Mouse (Mus musculus) C2C12 (cell line): ENCODE measurements around the gene Elovl6. TPM values are rescaled to one million over a fixed set of nuclear protein-coding genes. Genes with fewer than 3 reads are reported as not detected.

Experiments
- H3K27me3 ChIP-seq: one replicate; pipeline ENCODE4 v1.6.1; 2011; ENCODE audit not compliant: control insufficient read depth, insufficient read depth, insufficient read length
- H3K36me3 ChIP-seq: one replicate; pipeline ENCODE4 v1.6.1; 2011; ENCODE audit not compliant: control insufficient read depth, insufficient read depth
- H3K4me3 ChIP-seq: one replicate; pipeline ENCODE4 v1.5.1; 2011; ENCODE audit warnings: mild to moderate bottlenecking, control low read depth; ENCODE audit not compliant: poor library complexity, insufficient read depth, severe bottlenecking
- H3K79me2 ChIP-seq: one replicate; pipeline ENCODE4 v1.6.1; 2011; ENCODE audit not compliant: control insufficient read depth, insufficient read depth
- H3K79me3 ChIP-seq: one replicate; pipeline ENCODE4 v1.6.1; 2011; ENCODE audit warnings: low read depth, control low read depth
- H3ac ChIP-seq: one replicate; pipeline ENCODE3; 2011; ENCODE audit warnings: low read depth; ENCODE audit not compliant: control insufficient read depth, insufficient read length
- CEBPB ChIP-seq: IDR thresholded peaks from one replicate; pipeline ENCODE4 v1.6.1; 2011; ENCODE audit warnings: low read depth, mild to moderate bottlenecking, control low read depth, moderate library complexity
- CTCF ChIP-seq: IDR thresholded peaks from one replicate; pipeline ENCODE4 v1.5.1; 2011; ENCODE audit not compliant: control insufficient read depth, insufficient read depth, insufficient read length
- FOSL1 ChIP-seq: IDR thresholded peaks from one replicate; pipeline ENCODE4 v1.8.0; 2011; ENCODE audit warnings: mild to moderate bottlenecking, low read length; ENCODE audit not compliant: poor library complexity, insufficient read depth, severe bottlenecking
- MAX ChIP-seq: IDR thresholded peaks from one replicate; pipeline ENCODE4 v1.6.1; 2011; ENCODE audit warnings: mild to moderate bottlenecking, control low read depth
- MYOD1 ChIP-seq: IDR thresholded peaks from one replicate; pipeline ENCODE4 v1.6.1; 2011; ENCODE audit warnings: low read depth; ENCODE audit not compliant: control insufficient read depth, insufficient read length
- MYOG ChIP-seq: IDR thresholded peaks from one replicate; pipeline ENCODE4 v1.6.1; 2011; ENCODE audit not compliant: control insufficient read depth, insufficient read length; ENCODE audit errors: extremely low read depth
- USF1 ChIP-seq: IDR thresholded peaks from one replicate; pipeline ENCODE4 v1.6.1; 2011; ENCODE audit warnings: low read depth, mild to moderate bottlenecking, control low read depth, moderate library complexity
- polyA plus RNA-seq: library from polyadenylated mRNA; unstranded; fragments of >200 nt; fragmentation: generic; extraction: Trizol; gene quantifications from one replicate; pipeline ENCODE4 v1.2.1, GENCODE M21; 2012; ENCODE audit warnings: missing spikeins

The Elovl6 gene
- polyA plus RNA-seq, 1 experiment, result 8.0 TPM

DNA sequence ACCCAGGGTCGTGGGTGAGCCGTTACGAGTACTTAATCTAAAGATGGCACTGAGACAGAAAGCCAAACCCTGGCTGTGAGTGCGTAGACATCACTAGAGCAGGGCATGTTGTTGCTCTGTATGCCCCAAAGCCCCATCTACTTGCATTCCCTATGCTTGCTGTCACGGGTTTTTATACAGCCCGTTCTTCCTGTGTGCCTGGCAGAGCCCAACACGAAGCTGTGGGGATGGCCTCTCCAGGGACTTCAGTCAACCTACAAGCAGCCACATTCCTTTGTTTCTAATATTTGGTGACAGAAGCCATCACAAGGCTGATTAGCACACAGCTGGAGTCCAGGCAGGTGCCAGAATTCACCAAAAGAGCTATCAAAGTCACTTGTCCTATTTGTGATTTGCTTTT lies 73.3 kb downstream of the Elovl6 start:
- H3ac ChIP-seq, result no peak overlapping the region
- no peak for TF ChIP-seq FOSL1
- no peak for TF ChIP-seq USF1
- TF ChIP-seq CEBPB, result no peak
- TF ChIP-seq CTCF, result no peak
- no peak for TF ChIP-seq MAX
- TF ChIP-seq MYOG, result no peak
- TF ChIP-seq MYOD1, result no peak
- no peaks in the 10 kb centered on the region for H3K27me3 ChIP-seq
- no peaks in the 10 kb centered on the region for H3K79me3 ChIP-seq
- H3K79me2 ChIP-seq, result no peaks in the 10 kb centered on the region
- H3K36me3 ChIP-seq, result peaks cover 29% of the 10 kb centered on the region
- H3K4me3 ChIP-seq, result no peak overlapping the region

DNA sequence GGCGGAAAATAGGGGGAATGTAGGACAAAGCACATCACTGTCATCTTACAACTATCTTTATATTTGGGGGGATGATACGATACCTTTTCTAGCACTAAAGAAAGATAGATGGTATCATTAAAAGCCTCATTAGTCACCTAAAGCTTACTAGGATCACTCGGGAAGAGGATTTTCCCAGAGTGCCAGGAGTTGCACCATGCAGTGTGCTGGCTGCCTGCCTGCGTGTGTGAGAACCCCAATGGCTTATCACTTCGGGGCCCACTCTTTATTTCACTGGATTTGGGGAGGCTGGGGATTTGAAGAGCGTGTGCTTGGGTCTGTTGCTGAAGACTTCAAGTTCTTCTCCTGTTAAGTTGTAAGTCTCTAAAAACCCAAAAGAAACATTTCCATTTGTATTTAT lies 73.8 kb downstream of the Elovl6 start:
- H3K4me3 ChIP-seq, result no peak overlapping the region
- H3K79me2 ChIP-seq, result no peaks in the 10 kb centered on the region
- no peaks in the 10 kb centered on the region for H3K27me3 ChIP-seq
- peaks cover 32% of the 10 kb centered on the region for H3K36me3 ChIP-seq
- TF ChIP-seq USF1 (no peak), CTCF (no peak), FOSL1 (no peak), MYOD1 (no peak), MAX (no peak), MYOG (no peak), CEBPB (no peak)
- no peaks in the 10 kb centered on the region for H3K79me3 ChIP-seq
- H3ac ChIP-seq, result no peak overlapping the region

DNA sequence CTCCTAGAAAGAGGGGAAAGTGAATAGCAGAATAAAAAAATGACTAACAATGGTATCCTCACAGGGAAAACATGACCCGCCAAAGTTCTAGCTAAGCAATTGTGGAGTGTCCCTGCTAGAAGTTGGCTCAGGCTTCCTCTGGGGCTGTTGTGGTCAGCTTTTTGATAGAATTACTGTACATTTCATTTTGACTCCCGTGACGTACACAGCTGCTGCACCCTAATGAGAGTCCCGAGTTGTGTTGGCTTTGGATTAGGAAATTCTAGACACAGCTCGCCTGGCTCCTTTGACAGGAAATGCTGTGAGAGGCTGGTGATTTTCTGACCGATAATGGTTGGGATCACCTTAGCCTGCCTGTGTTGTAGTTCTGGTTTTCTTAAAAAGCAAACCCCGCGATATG lies 79.5 kb downstream of the Elovl6 start:
- Histone ChIP-seq H3K27me3 (no peaks in the 10 kb centered on the region), H3K79me2 (no peaks in the 10 kb centered on the region), H3ac (no peak overlapping the region), H3K36me3 (peaks cover 30% of the 10 kb centered on the region), H3K4me3 (no peak overlapping the region), H3K79me3 (no peaks in the 10 kb centered on the region)
- no peak for TF ChIP-seq CTCF
- no peak for TF ChIP-seq MYOG
- TF ChIP-seq MAX, result no peak
- TF ChIP-seq CEBPB, result no peak
- no peak for TF ChIP-seq USF1

- Histone ChIP-seq H3ac (no peak overlapping the region), H3K79me3 (no peaks in the 10 kb centered on the region), H3K36me3 (peaks cover 37% of the 10 kb centered on the region), H3K79me2 (no peaks in the 10 kb centered on the region), H3K4me3 (no peak overlapping the region), H3K27me3 (no peaks in the 10 kb centered on the region)
- TF ChIP-seq USF1, result no peak
- TF ChIP-seq MYOD1, result no peak
- TF ChIP-seq MYOG, result no peak
- no peak for TF ChIP-seq CTCF
- TF ChIP-seq FOSL1, result no peak
- no peak for TF ChIP-seq MAX
- no peak for TF ChIP-seq CEBPB
Measured at GRCm38 (mm10) chr3:129612311-129613097, 80.3 kb downstream of the Elovl6 start.

GRCm38 (mm10) chr3:129613756-129614155 lies 81.6 kb downstream of the Elovl6 start:
- H3K79me3 ChIP-seq, result peaks cover 2% of the 10 kb centered on the region
- no peak overlapping the region for H3K4me3 ChIP-seq
- TF ChIP-seq MYOD1 (no peak), USF1 (no peak), FOSL1 (no peak), CTCF (no peak), CEBPB (no peak), MAX (no peak), MYOG (no peak)
- no peak overlapping the region for H3ac ChIP-seq
- peaks cover 27% of the 10 kb centered on the region for H3K36me3 ChIP-seq
- H3K79me2 ChIP-seq, result no peaks in the 10 kb centered on the region
- no peaks in the 10 kb centered on the region for H3K27me3 ChIP-seq

GRCm38 (mm10) chr3:129614216-129614615 lies 82.1 kb downstream of the Elovl6 start:
- peaks cover 24% of the 10 kb centered on the region for H3K36me3 ChIP-seq
- H3K79me2 ChIP-seq, result no peaks in the 10 kb centered on the region
- no peak overlapping the region for H3K4me3 ChIP-seq
- TF ChIP-seq MYOD1 (no peak), FOSL1 (no peak), CEBPB (no peak), CTCF (no peak), MAX (no peak)
- peaks cover 2% of the 10 kb centered on the region for H3K79me3 ChIP-seq
- H3K27me3 ChIP-seq, result no peaks in the 10 kb centered on the region
- H3ac ChIP-seq, result no peak overlapping the region
